ENCODE assay signal across 11 mouse cellular contexts in genomic region chr15:89239751-89240392, GRCm38 (mm10). TPM values are rescaled to one million over a fixed set of nuclear protein-coding genes. Genes with fewer than 3 reads are reported as not detected.
DNase-seq lines count a peak whose midpoint lies in the region; ATAC-seq and TF ChIP-seq lines count a peak whose summit lies in the region.
"Had no signal": no experiment of that assay in that cellular context is flagged by ENCODE, and none has a peak within 500 bp of the region (broad histone marks: within the 10 kb centered on the region; RNA-seq: fewer than 3 reads in every experiment).

No protein-coding gene starts in this region.

- TF ChIP-seq CTCF in hindbrain, postnatal 0 days (IDR thresholded peaks at IDR 0.05; ENCODE audit: low read depth) = no peak

- ATAC-seq in hindbrain, postnatal 0 days = no peak
- peak; percentile 70 for ATAC-seq in liver, embryonic 11.5 days (replicated peaks; ENCODE audit: low FRiP score)
- ATAC-seq: intestine, embryonic 15.5 days had no signal

- H3K9me3 ChIP-seq in hindbrain, embryonic 10.5 days = no peaks in the 10 kb centered on the region
- H3K9me3 ChIP-seq in hindbrain, postnatal 0 days (ENCODE audit: low read length) = no peaks in the 10 kb centered on the region
- H3K9me3 ChIP-seq in liver, embryonic 11.5 days (ENCODE audit: control insufficient read depth, low read length) = no peaks in the 10 kb centered on the region
- H3K9me3 ChIP-seq: intestine, embryonic 15.5 days had no signal

- H3K27ac ChIP-seq in hindbrain, embryonic 10.5 days = 0 out of 2 replicates have a peak overlapping the region, but pooled peaks have one; percentile 14
- no peak overlapping the region for H3K27ac ChIP-seq in hindbrain, postnatal 0 days
- 0 out of 2 replicates have a peak overlapping the region, but pooled peaks have one; percentile 16 for H3K27ac ChIP-seq in brown adipose tissue, adult 24 weeks (replicated peaks; ENCODE audit: low read depth, low read length)
- no peak overlapping the region; the same call in 1 of the 2 replicates for H3K27ac ChIP-seq in liver, embryonic 11.5 days (ENCODE audit: low read depth, low read length)
- H3K27ac ChIP-seq: intestine, embryonic 15.5 days had no signal

- DNase-seq in hindbrain, embryonic 10.5 days (ENCODE audit: low spot score) = no peak
- no peak for DNase-seq in hindbrain, postnatal 0 days (ENCODE audit: low spot score)
- DNase-seq in A20 (ENCODE audit: low read depth, low spot score) = peak; percentile 9
- peak; percentile 38 for DNase-seq in liver, embryonic 11.5 days (ENCODE audit: low spot score)
- no peak for DNase-seq in embryo, embryonic 10 days (ENCODE audit: low spot score)
- no peak for DNase-seq in right cerebral cortex, adult 2 months (ENCODE audit: low spot score in 2 of 2)
- no peak for DNase-seq in urinary bladder, adult 2 months (ENCODE audit: low spot score)
- DNase-seq: cerebellum, postnatal 25 days; gastrocnemius, postnatal 14 days had no signal

- no peaks in the 10 kb centered on the region for H3K4me1 ChIP-seq in hindbrain, embryonic 10.5 days (replicated peaks)
- no peaks in the 10 kb centered on the region for H3K4me1 ChIP-seq in hindbrain, postnatal 0 days (ENCODE audit: insufficient read depth, low read length)
- H3K4me1 ChIP-seq in brown adipose tissue, adult 24 weeks (ENCODE audit: control insufficient read depth, insufficient read depth, insufficient read length, low read length) = no peaks in the 10 kb centered on the region
- H3K4me1 ChIP-seq in liver, embryonic 11.5 days (replicated peaks; ENCODE audit: control insufficient read depth, insufficient read depth, low read length) = peaks cover 4% of the 10 kb centered on the region; the same call in 1 of the 2 replicates
- H3K4me1 ChIP-seq: intestine, embryonic 15.5 days had no signal

- peaks cover 45% of the 10 kb centered on the region for H3K36me3 ChIP-seq in hindbrain, embryonic 10.5 days
- peaks cover 10% of the 10 kb centered on the region for H3K36me3 ChIP-seq in hindbrain, postnatal 0 days (ENCODE audit: insufficient read depth, low read length)
- peaks cover 5% of the 10 kb centered on the region; the same call in 1 of the 2 replicates for H3K36me3 ChIP-seq in liver, embryonic 11.5 days (ENCODE audit: control insufficient read depth, insufficient read depth, low read length)
- H3K36me3 ChIP-seq: intestine, embryonic 15.5 days had no signal

- no peak overlapping the region for H3K4me3 ChIP-seq in hindbrain, embryonic 10.5 days
- H3K4me3 ChIP-seq in hindbrain, postnatal 0 days (ENCODE audit: low read length) = no peak overlapping the region
- no peak overlapping the region for H3K4me3 ChIP-seq in brown adipose tissue, adult 24 weeks (ENCODE audit: insufficient read depth, low read depth, low read length)
- no peak overlapping the region for H3K4me3 ChIP-seq in liver, embryonic 11.5 days (ENCODE audit: low read depth, low read length)
- H3K4me3 ChIP-seq: intestine, embryonic 15.5 days had no signal

- no peak overlapping the region for H3K9ac ChIP-seq in hindbrain, postnatal 0 days (replicated peaks; ENCODE audit: low read length)
- H3K9ac ChIP-seq in liver, embryonic 11.5 days (ENCODE audit: low read depth, low read length) = peak overlapping the region; percentile 26; the same call in 1 of the 2 replicates
- H3K9ac ChIP-seq: intestine, embryonic 15.5 days had no signal

- H3K4me2 ChIP-seq in hindbrain, postnatal 0 days (ENCODE audit: low read depth, low read length) = no peak overlapping the region
- peak overlapping the region; percentile 19; the same call in 1 of the 2 replicates for H3K4me2 ChIP-seq in liver, embryonic 11.5 days
- H3K4me2 ChIP-seq: intestine, embryonic 15.5 days had no signal

- 71% methylated on average over 3 of the region's 3 CpGs for WGBS in hindbrain, embryonic 10.5 days
- 52% methylated on average over 3 of the region's 3 CpGs for WGBS in hindbrain, postnatal 0 days
- 36% methylated on average over 3 of the region's 3 CpGs for WGBS in liver, embryonic 11.5 days

- no peaks in the 10 kb centered on the region for H3K27me3 ChIP-seq in hindbrain, embryonic 10.5 days (ENCODE audit: insufficient read depth, poor library complexity, severe bottlenecking)
- H3K27me3 ChIP-seq in hindbrain, postnatal 0 days (ENCODE audit: insufficient read depth, low read length) = no peaks in the 10 kb centered on the region
- no peaks in the 10 kb centered on the region for H3K27me3 ChIP-seq in liver, embryonic 11.5 days (replicated peaks; ENCODE audit: control insufficient read depth, insufficient read depth, low read length)
- H3K27me3 ChIP-seq: intestine, embryonic 15.5 days had no signal

RNA-seq across cellular contexts. Expression of gene Ppp6r2, which starts 28.5 kb away (rescaled TPM):
- 27.2 and 45.7 TPM in 2 replicates for polyA plus RNA-seq in hindbrain, embryonic 10.5 days (2016; fragmentation: Nextera tagmentation; extraction: Ambion mirVana)
- total RNA-seq in hindbrain, postnatal 0 days (2014; rRNA removed) = 257 and 290 TPM in 2 replicates
- 71.2 and 72.7 TPM in 2 replicates for polyA plus RNA-seq in hindbrain, postnatal 0 days (2015; fragmentation: Nextera tagmentation; extraction: Ambion mirVana)
- 23.0 and 25.7 TPM in 2 replicates for polyA plus RNA-seq in brown adipose tissue, adult 24 weeks (2012; ENCODE audit: insufficient read depth, insufficient read length, missing spikeins)
- polyA plus RNA-seq in liver, embryonic 11.5 days (2014; fragmentation: Nextera tagmentation; extraction: Ambion mirVana) = 25.0 and 31.6 TPM in 2 replicates
- polyA plus RNA-seq in urinary bladder, adult 2 months (2012; rRNA removed) = 29.1 and 41.4 TPM in 2 replicates

RNA-seq across cellular contexts. Expression of gene Dennd6b, which starts 43.6 kb away (rescaled TPM):
- polyA plus RNA-seq in hindbrain, embryonic 10.5 days (2016; fragmentation: Nextera tagmentation; extraction: Ambion mirVana) = 29.7 and 40.1 TPM in 2 replicates
- 73.9 and 79.9 TPM in 2 replicates for total RNA-seq in hindbrain, postnatal 0 days (2014; rRNA removed)
- 60.1 and 62.2 TPM in 2 replicates for polyA plus RNA-seq in hindbrain, postnatal 0 days (2015; fragmentation: Nextera tagmentation; extraction: Ambion mirVana)
- 1.8 and 2.2 TPM in 2 replicates for polyA plus RNA-seq in brown adipose tissue, adult 24 weeks (2012; ENCODE audit: insufficient read depth, insufficient read length, missing spikeins)
- polyA plus RNA-seq in liver, embryonic 11.5 days (2014; fragmentation: Nextera tagmentation; extraction: Ambion mirVana) = 9.5 and 10.5 TPM in 2 replicates
- 16.0 and 23.8 TPM in 2 replicates for polyA plus RNA-seq in urinary bladder, adult 2 months (2012; rRNA removed)

RNA-seq across cellular contexts. Expression of gene Plxnb2, which starts 59.3 kb away (rescaled TPM):
- polyA plus RNA-seq in hindbrain, embryonic 10.5 days (2016; fragmentation: Nextera tagmentation; extraction: Ambion mirVana) = 133 and 155 TPM in 2 replicates
- total RNA-seq in hindbrain, postnatal 0 days (2014; rRNA removed) = 239 and 274 TPM in 2 replicates
- 64.1 and 64.7 TPM in 2 replicates for polyA plus RNA-seq in hindbrain, postnatal 0 days (2015; fragmentation: Nextera tagmentation; extraction: Ambion mirVana)
- 5.4 and 7.5 TPM in 2 replicates for polyA plus RNA-seq in brown adipose tissue, adult 24 weeks (2012; ENCODE audit: insufficient read depth, insufficient read length, missing spikeins)
- 70.5 and 78.3 TPM in 2 replicates for polyA plus RNA-seq in liver, embryonic 11.5 days (2014; fragmentation: Nextera tagmentation; extraction: Ambion mirVana)
- 171 and 187 TPM in 2 replicates for polyA plus RNA-seq in urinary bladder, adult 2 months (2012; rRNA removed)

Comparison
In these comparisons a context has a peak if more than half of its experiments do, and no peak if none do; other contexts are left out.
1. H3K27ac ChIP-seq: peak in hindbrain, embryonic 10.5 days (single experiment) and brown adipose tissue, adult 24 weeks (single experiment); none in hindbrain, postnatal 0 days (single experiment) and liver, embryonic 11.5 days (single experiment).
2. DNase-seq: peak in A20 (single experiment) and liver, embryonic 11.5 days (single experiment); none in hindbrain, embryonic 10.5 days (single experiment), hindbrain, postnatal 0 days (single experiment), embryo, embryonic 10 days (single experiment), right cerebral cortex, adult 2 months (0 of 2) and urinary bladder, adult 2 months (single experiment).